Mouse (Mus musculus) MEL (cell line): ENCODE results near the gene Lrig2. TPM values are rescaled to one million over a fixed set of nuclear protein-coding genes. Genes with fewer than 3 reads are reported as not detected.

ENCODE experiments used
- DNase-seq: peaks from one replicate; pipeline ENCODE4 v3.0.0; 2011; ENCODE audit warnings: low read depth, low spot score
- H3K27ac ChIP-seq: 2 replicates; pipeline ENCODE4 v1.5.1; 2012; ENCODE audit warnings: low read depth, mild to moderate bottlenecking, control low read depth, low read length, moderate library complexity; ENCODE audit not compliant: control insufficient read depth
- H3K27me3 ChIP-seq, 2 experiments: fragments of 150-350 bp in 1 of 2; sonication (generic) in 1 of 2; 2 replicates each; pipeline ENCODE4 v1.6.1; 2012; ENCODE audit warnings: low read length in 2 of 2, mild to moderate bottlenecking in 2 of 2, improper control_type of control experiment in 1 of 2, moderate library complexity in 1 of 2; ENCODE audit not compliant: insufficient read depth in 2 of 2, control insufficient read depth in 1 of 2
- H3K36me3 ChIP-seq, 2 experiments: 2 replicates each; pipeline ENCODE4 v1.6.1; 2012 to 2014; ENCODE audit warnings: low read length in 2 of 2, improper control_type of control experiment in 1 of 2, inconsistent platforms in 1 of 2, mild to moderate bottlenecking in 1 of 2; ENCODE audit not compliant: insufficient read depth in 2 of 2, control insufficient read depth in 1 of 2
- H3K4me1 ChIP-seq, 2 experiments: fragments of 150-350 bp in 1 of 2; sonication (generic) in 1 of 2; 2 replicates each; pipeline ENCODE4 v1.6.1; 2012; ENCODE audit warnings: low read length in 2 of 2, improper control_type of control experiment in 1 of 2, mild to moderate bottlenecking in 1 of 2; ENCODE audit not compliant: insufficient read depth in 2 of 2, control insufficient read depth in 1 of 2
- H3K4me3 ChIP-seq, 2 experiments: fragments of 150-350 bp in 1 of 2; sonication (generic) in 1 of 2; 2 replicates each; pipeline ENCODE4 v1.5.1; 2012; ENCODE audit warnings: low read depth in 2 of 2, low read length in 2 of 2, mild to moderate bottlenecking in 2 of 2, moderate library complexity in 2 of 2, control low read depth in 1 of 2, improper control_type of control experiment in 1 of 2; ENCODE audit not compliant: control insufficient read depth in 1 of 2, insufficient read depth in 1 of 2
- H3K79me2 ChIP-seq: 2 replicates; pipeline ENCODE4 v1.6.1; 2012; ENCODE audit warnings: mild to moderate bottlenecking, low read length, moderate library complexity; ENCODE audit not compliant: control insufficient read depth, poor library complexity, insufficient read depth
- H3K9ac ChIP-seq: 2 replicates; pipeline ENCODE4 v1.6.1; 2012; ENCODE audit warnings: low read depth, mild to moderate bottlenecking, control low read depth, low read length, moderate library complexity; ENCODE audit not compliant: control insufficient read depth, poor library complexity, severe bottlenecking
- H3K9me3 ChIP-seq: fragments of 150-350 bp; sonication (generic); replicated peaks from 2 replicates; pipeline ENCODE4 v1.6.1; 2012; ENCODE audit warnings: mild to moderate bottlenecking, low read length, improper control_type of control experiment, moderate library complexity; ENCODE audit not compliant: insufficient read depth
- CHD1 ChIP-seq: IDR thresholded peaks from 2 replicates; pipeline ENCODE4 v1.6.1; 2012; ENCODE audit warnings: low read depth, mild to moderate bottlenecking, inconsistent platforms, low read length, improper control_type of control experiment
- CTCF ChIP-seq, 3 experiments: IDR thresholded peaks in 2 of 3; conservative IDR thresholded peaks in 1 of 3; 2 replicates each; pipeline ENCODE4 v1.5.1; 2011 to 2012; ENCODE audit warnings: low read length in 3 of 3, low read depth in 2 of 3, mild to moderate bottlenecking in 2 of 3, improper control_type of control experiment in 1 of 3, inconsistent platforms in 1 of 3, mixed read lengths in 1 of 3, moderate library complexity in 1 of 3; ENCODE audit not compliant: control insufficient read depth in 1 of 3, insufficient read depth in 1 of 3, poor library complexity in 1 of 3, severe bottlenecking in 1 of 3
- E2F4 ChIP-seq: IDR thresholded peaks from 2 replicates; pipeline ENCODE4 v1.6.1; 2011; ENCODE audit warnings: low read depth, low read length, improper control_type of control experiment, borderline replicate concordance
- ELF1 ChIP-seq: IDR thresholded peaks from 2 replicates; pipeline ENCODE4 v1.6.1; 2014; ENCODE audit warnings: low read depth, mild to moderate bottlenecking, inconsistent platforms, low read length, improper control_type of control experiment, moderate library complexity
- EP300 ChIP-seq, 2 experiments: IDR thresholded peaks; 2 replicates each; pipeline ENCODE4 v1.6.1; 2011; ENCODE audit warnings: improper control_type of control experiment in 2 of 2, low read length in 2 of 2, low read depth in 1 of 2, mild to moderate bottlenecking in 1 of 2
- HCFC1 ChIP-seq: IDR thresholded peaks from 2 replicates; pipeline ENCODE4 v1.6.1; 2012; ENCODE audit warnings: low read depth, mild to moderate bottlenecking, inconsistent platforms, low read length, improper control_type of control experiment, moderate library complexity
- MAFK ChIP-seq: IDR thresholded peaks from 2 replicates; pipeline ENCODE4 v1.6.1; 2011; ENCODE audit warnings: low read depth, mild to moderate bottlenecking, low read length, improper control_type of control experiment, borderline replicate concordance
- MAX ChIP-seq: IDR thresholded peaks from 2 replicates; pipeline ENCODE4 v1.6.1; 2011; ENCODE audit warnings: low read length, improper control_type of control experiment
- MEF2A ChIP-seq: IDR thresholded peaks from 2 replicates; pipeline ENCODE4 v1.6.1; 2014; ENCODE audit warnings: low read depth, mild to moderate bottlenecking, inconsistent platforms, low read length, improper control_type of control experiment; ENCODE audit not compliant: poor library complexity, insufficient replicate concordance, severe bottlenecking; ENCODE audit errors: extremely low read depth
- MXI1 ChIP-seq: IDR thresholded peaks from 2 replicates; pipeline ENCODE4 v1.6.1; 2011; ENCODE audit warnings: mild to moderate bottlenecking, low read depth, low read length, improper control_type of control experiment
- MYC ChIP-seq: IDR thresholded peaks from 2 replicates; pipeline ENCODE4 v1.6.1; 2011; ENCODE audit warnings: low read depth, mild to moderate bottlenecking, low read length, improper control_type of control experiment, moderate library complexity
- NELFE ChIP-seq: IDR thresholded peaks from 2 replicates; pipeline ENCODE4 v1.6.1; 2011; ENCODE audit warnings: low read depth, low read length, improper control_type of control experiment
- POLR2AphosphoS2 ChIP-seq: IDR thresholded peaks from 2 replicates; pipeline ENCODE4 v1.6.1; 2011; ENCODE audit warnings: low read length, improper control_type of control experiment
- POLR2AphosphoS5 ChIP-seq: IDR thresholded peaks from 2 replicates; pipeline ENCODE4 v1.6.1; 2012; ENCODE audit warnings: low read depth, borderline replicate concordance, mild to moderate bottlenecking, inconsistent platforms, low read length, moderate library complexity, mixed read lengths
- RCOR1 ChIP-seq: IDR thresholded peaks from 2 replicates; pipeline ENCODE4 v1.6.1; 2012; ENCODE audit warnings: low read depth, mild to moderate bottlenecking, inconsistent platforms, low read length, improper control_type of control experiment
- SMC3 ChIP-seq: IDR thresholded peaks from 2 replicates; pipeline ENCODE4 v1.6.1; 2011; ENCODE audit warnings: low read depth, low read length, improper control_type of control experiment
- USF1 ChIP-seq: IDR thresholded peaks from 2 replicates; pipeline ENCODE4 v1.6.1; 2014; ENCODE audit warnings: low read depth, mild to moderate bottlenecking, inconsistent platforms, low read length, improper control_type of control experiment, moderate library complexity
- ZMIZ1 ChIP-seq: IDR thresholded peaks from 2 replicates; pipeline ENCODE4 v1.6.1; 2012; ENCODE audit warnings: low read depth, mild to moderate bottlenecking, inconsistent platforms, low read length, improper control_type of control experiment, moderate library complexity
- polyA plus RNA-seq, 2 experiments: library from polyadenylated mRNA; stranded (reverse) in 1 of 2; unstranded in 1 of 2; fragments of >175 nt in 1 of 2; fragments of >200 nt in 1 of 2; gene quantifications; 2 replicates each; pipeline versions ENCODE4 v1.2.1 to v1.2.4; 2012; ENCODE audit warnings: low replicate concordance in 2 of 2, low read depth in 1 of 2; ENCODE audit not compliant: insufficient read length in 2 of 2, insufficient read depth in 1 of 2, missing spikeins in 1 of 2
- total RNA-seq: library from RNA; depleted of rRNA; stranded (reverse); fragments of 300-350 nt; gene quantifications from 2 replicates; pipeline ENCODE4 v1.2.3, GENCODE M21; 2012

Gene Lrig2
- total and polyA plus RNA-seq, 3 experiments: 4.2 to 4.3 TPM; not detected in 1

- no peaks in the 10 kb centered on the region for H3K9me3 ChIP-seq
- H3K27me3 ChIP-seq: no peaks in the 10 kb centered on the region; a peak in 1 of 4 replicates
- no peaks in the 10 kb centered on the region for H3K79me2 ChIP-seq
- no peak overlapping the region for H3K4me3 ChIP-seq
- H3K36me3 ChIP-seq: no peaks in the 10 kb centered on the region
- no peak overlapping the region for H3K27ac ChIP-seq
- H3K4me1 ChIP-seq: no peaks in the 10 kb centered on the region
- TF ChIP-seq CHD1 (no peak), MYC (no peak), USF1 (no peak), HCFC1 (no peak), RCOR1 (no peak), MAFK (no peak), POLR2AphosphoS5 (no peak), EP300 (IDR thresholded peaks at IDR 0.05; ENCODE audit: low read depth in 1 of 2, low read length in 2 of 2) (no peak), SMC3 (no peak), ZMIZ1 (no peak), NELFE (no peak), CTCF (IDR thresholded peaks at IDR 0.05 in 2 of 3, conservative IDR thresholded peaks at IDR 0.05 in 1 of 3; ENCODE audit: control insufficient read depth in 1 of 3, insufficient read depth in 1 of 3, low read depth in 2 of 3, low read length in 3 of 3, poor library complexity in 1 of 3, severe bottlenecking in 1 of 3) (no peak)
- no peak for DNase-seq
- H3K9ac ChIP-seq: no peak overlapping the region
Measured at GRCm38 (mm10) chr3:104358747-104359146, 153.0 kb downstream of the Lrig2 start.

GRCm38 (mm10) chr3:104356106-104356505 lies 155.6 kb downstream of the Lrig2 start:
- no peak overlapping the region for H3K27ac ChIP-seq
- H3K4me1 ChIP-seq: no peaks in the 10 kb centered on the region
- H3K36me3 ChIP-seq: no peaks in the 10 kb centered on the region
- no peak overlapping the region for H3K9ac ChIP-seq
- H3K9me3 ChIP-seq: no peaks in the 10 kb centered on the region
- no peaks in the 10 kb centered on the region for H3K79me2 ChIP-seq
- H3K4me3 ChIP-seq: no peak overlapping the region
- TF ChIP-seq CHD1: no peak
- no peak for TF ChIP-seq HCFC1
- no peak for TF ChIP-seq MEF2A
- TF ChIP-seq RCOR1: no peak
- TF ChIP-seq MAX: no peak
- no peak for TF ChIP-seq POLR2AphosphoS2
- no peak for TF ChIP-seq POLR2AphosphoS5
- no peak for TF ChIP-seq ELF1
- TF ChIP-seq NELFE: no peak
- TF ChIP-seq MXI1: no peak
- no peak for TF ChIP-seq E2F4
- DNase-seq: no peak
- H3K27me3 ChIP-seq: no peaks in the 10 kb centered on the region; a peak in 1 of 4 replicates
